ENCODE assay signal across 21 mouse cellular contexts in the genomic region with DNA sequence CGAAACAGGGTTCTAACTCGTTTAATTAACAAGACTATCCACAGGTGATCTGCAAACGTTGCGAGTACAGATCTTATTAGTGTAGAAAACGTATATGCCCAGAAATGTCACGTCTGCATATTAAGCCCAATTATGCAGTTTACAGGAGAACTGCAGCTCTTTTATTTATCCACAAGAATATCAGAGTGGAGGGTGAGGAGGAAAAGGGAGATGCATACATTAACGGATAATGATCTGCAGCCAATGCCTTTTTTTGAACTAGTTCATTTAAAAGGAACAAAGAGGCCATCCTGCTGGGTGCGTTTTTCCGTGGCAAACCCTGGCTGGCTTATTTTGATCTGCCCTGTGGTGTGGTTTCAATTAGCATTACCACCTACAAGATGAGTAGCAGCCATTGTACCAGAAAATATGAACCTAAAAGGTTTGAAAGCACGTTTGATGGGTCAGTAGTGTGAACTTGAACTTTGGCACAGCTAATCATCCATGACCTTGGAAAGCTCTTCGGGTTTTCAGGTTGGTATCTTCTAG.
DNase-seq lines count a peak whose midpoint lies in the region; ATAC-seq and TF ChIP-seq lines count a peak whose summit lies in the region.
"Had no signal": no experiment of that assay in that cellular context is flagged by ENCODE, and none has a peak within 500 bp of the region (broad histone marks: within the 10 kb centered on the region; RNA-seq: fewer than 3 reads in every experiment).

No protein-coding gene starts in this region.

- 64% methylated on average over 11 of the region's 11 CpGs for WGBS in kidney, adult 2 months
- 28% methylated on average over 11 of the region's 11 CpGs for WGBS in midbrain, embryonic 13.5 days
- WGBS in midbrain, embryonic 16.5 days: 24% methylated on average over 11 of the region's 11 CpGs
- 12% methylated on average over 11 of the region's 11 CpGs for WGBS in forebrain, embryonic 12.5 days
- 4% methylated on average over 11 of the region's 11 CpGs for WGBS in forebrain, embryonic 14.5 days

- peak; percentile 16 for DNase-seq in kidney, adult 2 months
- DNase-seq in kidney, postnatal 4 days: no peak
- peak; percentile 70 for DNase-seq in forebrain, embryonic 14.5 days (ENCODE audit: low spot score)
- DNase-seq in heart, postnatal 10 days: no peak
- DNase-seq in Muller cell, postnatal 12 days (ENCODE audit: inconsistent ontology term): no peak
- DNase-seq: adrenal gland, adult 8-10 months; adrenal gland, postnatal 36 days; cerebellum, adult 11 months; cerebellum, adult 8-10 months; cerebellum, postnatal 14 days; gastrocnemius, postnatal 14 days; heart, adult 2 months; heart, postnatal 36 days had no signal

- H3K27me3 ChIP-seq in kidney, adult 2 months (replicated peaks; ENCODE audit: control insufficient read depth, insufficient read depth, low read length): no peaks in the 10 kb centered on the region
- H3K27me3 ChIP-seq in midbrain, embryonic 13.5 days: no peaks in the 10 kb centered on the region
- H3K27me3 ChIP-seq in midbrain, embryonic 16.5 days (ENCODE audit: control insufficient read depth, insufficient read depth, low read depth, low read length): no peaks in the 10 kb centered on the region
- no peaks in the 10 kb centered on the region for H3K27me3 ChIP-seq in forebrain, embryonic 12.5 days
- H3K27me3 ChIP-seq in forebrain, embryonic 14.5 days (replicated peaks; ENCODE audit: control insufficient read depth, insufficient read depth, low read length): no peaks in the 10 kb centered on the region
- H3K27me3 ChIP-seq: heart, embryonic 12.5 days; hindbrain, embryonic 12.5 days had no signal

- TF ChIP-seq POLR2A in kidney, adult 2 months (IDR thresholded peaks at IDR 0.05; ENCODE audit: low read depth, low read length): no peak

- H3K4me2 ChIP-seq in midbrain, embryonic 13.5 days (replicated peaks): no peak overlapping the region
- H3K4me2 ChIP-seq in midbrain, embryonic 16.5 days (ENCODE audit: low read length): no peak overlapping the region
- peak overlapping the region; percentile 0; the same call in 1 of the 2 replicates for H3K4me2 ChIP-seq in forebrain, embryonic 12.5 days
- H3K4me2 ChIP-seq in forebrain, embryonic 14.5 days (ENCODE audit: low read length): no peak overlapping the region
- H3K4me2 ChIP-seq: heart, embryonic 12.5 days; hindbrain, embryonic 12.5 days had no signal

- no peak for TF ChIP-seq CTCF in kidney, adult 2 months (conservative IDR thresholded peaks at IDR 0.05; ENCODE audit: insufficient read depth, insufficient read length, low read depth, low read length)

- intact Hi-C loops in heart, postnatal 10 days (cut with DNase I): no loop called here

- no peaks in the 10 kb centered on the region for H3K9me3 ChIP-seq in midbrain, embryonic 13.5 days
- H3K9me3 ChIP-seq in midbrain, embryonic 16.5 days (replicated peaks; ENCODE audit: control insufficient read depth, low read length, poor library complexity, severe bottlenecking): no peaks in the 10 kb centered on the region
- H3K9me3 ChIP-seq in forebrain, embryonic 12.5 days: no peaks in the 10 kb centered on the region
- no peaks in the 10 kb centered on the region for H3K9me3 ChIP-seq in forebrain, embryonic 14.5 days (replicated peaks; ENCODE audit: control insufficient read depth, low read length)
- H3K9me3 ChIP-seq: embryonic facial prominence, embryonic 10.5 days; heart, embryonic 12.5 days; hindbrain, embryonic 12.5 days had no signal

- no peaks in the 10 kb centered on the region for H3K36me3 ChIP-seq in kidney, adult 2 months (ENCODE audit: control insufficient read depth, insufficient read depth, low read length)
- H3K36me3 ChIP-seq in midbrain, embryonic 13.5 days: no peaks in the 10 kb centered on the region
- no peaks in the 10 kb centered on the region for H3K36me3 ChIP-seq in midbrain, embryonic 16.5 days (ENCODE audit: control insufficient read depth, insufficient read depth, low read length)
- H3K36me3 ChIP-seq in forebrain, embryonic 12.5 days (replicated peaks): no peaks in the 10 kb centered on the region
- H3K36me3 ChIP-seq in forebrain, embryonic 14.5 days (ENCODE audit: control insufficient read depth, insufficient read depth, low read length): no peaks in the 10 kb centered on the region
- H3K36me3 ChIP-seq: embryonic facial prominence, embryonic 10.5 days; heart, embryonic 12.5 days; hindbrain, embryonic 12.5 days had no signal

- no peak overlapping the region for H3K27ac ChIP-seq in kidney, adult 2 months (ENCODE audit: insufficient read depth, low read depth, low read length)
- no peak overlapping the region for H3K27ac ChIP-seq in midbrain, embryonic 13.5 days
- no peak overlapping the region for H3K27ac ChIP-seq in midbrain, embryonic 16.5 days (ENCODE audit: low read length)
- H3K27ac ChIP-seq in forebrain, embryonic 12.5 days: peak overlapping the region; percentile 33
- H3K27ac ChIP-seq in forebrain, embryonic 14.5 days (ENCODE audit: low read depth, low read length): no peak overlapping the region
- H3K27ac ChIP-seq: embryonic facial prominence, embryonic 10.5 days; heart, adult 2 months; hindbrain, embryonic 12.5 days had no signal

- H3K4me1 ChIP-seq in kidney, adult 2 months (ENCODE audit: control insufficient read depth, insufficient read depth, low read length): no peaks in the 10 kb centered on the region; the same call in 1 of the 2 replicates
- H3K4me1 ChIP-seq in midbrain, embryonic 13.5 days (replicated peaks): peaks cover 6% of the 10 kb centered on the region; the same call in 1 of the 2 replicates
- no peaks in the 10 kb centered on the region for H3K4me1 ChIP-seq in midbrain, embryonic 16.5 days (ENCODE audit: control insufficient read depth, insufficient read depth, low read length)
- peaks cover 15% of the 10 kb centered on the region for H3K4me1 ChIP-seq in forebrain, embryonic 12.5 days
- no peaks in the 10 kb centered on the region for H3K4me1 ChIP-seq in forebrain, embryonic 14.5 days (ENCODE audit: control insufficient read depth, insufficient read depth, low read length)
- H3K4me1 ChIP-seq: heart, embryonic 12.5 days had no signal

- no peak overlapping the region for H3K4me3 ChIP-seq in kidney, adult 2 months (ENCODE audit: insufficient read depth, low read depth, low read length)
- no peak overlapping the region for H3K4me3 ChIP-seq in midbrain, embryonic 13.5 days (replicated peaks)
- no peak overlapping the region for H3K4me3 ChIP-seq in midbrain, embryonic 16.5 days (ENCODE audit: low read depth, low read length)
- no peak overlapping the region for H3K4me3 ChIP-seq in forebrain, embryonic 12.5 days (replicated peaks)
- H3K4me3 ChIP-seq in forebrain, embryonic 14.5 days (ENCODE audit: low read depth, low read length): no peak overlapping the region
- H3K4me3 ChIP-seq: embryonic facial prominence, embryonic 10.5 days; heart, adult 2 months; heart, embryonic 12.5 days; hindbrain, embryonic 12.5 days had no signal

- no peak overlapping the region for H3K9ac ChIP-seq in midbrain, embryonic 13.5 days (replicated peaks)
- no peak overlapping the region for H3K9ac ChIP-seq in midbrain, embryonic 16.5 days (ENCODE audit: low read depth, low read length)
- H3K9ac ChIP-seq in forebrain, embryonic 12.5 days: no peak overlapping the region
- no peak overlapping the region for H3K9ac ChIP-seq in forebrain, embryonic 14.5 days (ENCODE audit: low read length)
- H3K9ac ChIP-seq: heart, embryonic 12.5 days; hindbrain, embryonic 12.5 days had no signal

- ATAC-seq in midbrain, embryonic 13.5 days: peak; percentile 11; the same call in 1 of the 2 replicates
- ATAC-seq in midbrain, embryonic 16.5 days: no peak
- peak; percentile 71; the same call in 1 of the 2 replicates for ATAC-seq in forebrain, embryonic 12.5 days (ENCODE audit: low FRiP score)
- ATAC-seq in forebrain, embryonic 14.5 days: peak; percentile 64; the same call in 1 of the 2 replicates
- ATAC-seq: hindbrain, embryonic 16.5 days; inflammation-experienced regulatory T-cells, adult 6 months had no signal

Comparison
In these comparisons a context has a peak if more than half of its experiments do, and no peak if none do; other contexts are left out.
1. DNase-seq: peak in kidney, adult 2 months (single experiment) and forebrain, embryonic 14.5 days (single experiment); none in kidney, postnatal 4 days (0 of 2), heart, postnatal 10 days (0 of 2) and Muller cell, postnatal 12 days (single experiment).